Mouse (Mus musculus): Measurements from ENCODE around the gene Micall1.

DNA sequence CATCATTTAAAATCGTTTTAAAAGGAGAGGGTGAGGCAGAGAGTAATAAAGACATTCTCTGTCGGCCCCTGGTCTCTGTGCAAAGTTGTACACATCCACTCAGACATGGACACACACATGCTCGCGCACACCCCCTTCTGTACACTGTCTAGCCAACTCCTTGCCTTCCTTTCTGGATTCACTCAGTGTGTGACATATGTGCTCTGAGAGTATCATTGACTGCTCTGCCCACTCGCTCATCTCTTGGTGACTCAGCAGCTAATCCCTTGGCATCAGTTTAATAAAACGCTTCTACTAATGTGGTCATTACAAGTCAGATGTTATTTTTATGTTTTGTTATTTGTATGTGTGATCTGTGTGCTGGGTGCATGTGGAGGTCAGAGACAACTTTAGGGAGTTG is 16.4 kb upstream of the Micall1 start:
- TF ChIP-seq CTCF (IDR thresholded peaks at IDR 0.05; ENCODE audit: low read depth) (no peak), EP300 (optimal IDR thresholded peaks at IDR 0.05) (no peak)

All from stomach, postnatal 0 days (tissue).